Mouse (Mus musculus) left cerebral cortex, adult 8-10 months (tissue): ENCODE results near the gene Npw. TPM values are rescaled to one million over a fixed set of nuclear protein-coding genes. Genes with fewer than 3 reads are reported as not detected.
A peak's percentile ranks its signal among the peaks of the same experiment; 100 is the strongest.

Source experiments
- DNase-seq, 2 experiments: peaks; one replicate each; pipeline ENCODE4 v3.0.0; 2022; ENCODE audit warnings: low spot score in 2 of 2
- total RNA-seq, 4 experiments: library from RNA; stranded (reverse); gene quantifications; 2 replicates each; pipeline ENCODE4 v1.2.4; 2022

Gene Npw
- total RNA-seq, 4 experiments from 2014 or later: 0.63 TPM; not detected in 3

DNA sequence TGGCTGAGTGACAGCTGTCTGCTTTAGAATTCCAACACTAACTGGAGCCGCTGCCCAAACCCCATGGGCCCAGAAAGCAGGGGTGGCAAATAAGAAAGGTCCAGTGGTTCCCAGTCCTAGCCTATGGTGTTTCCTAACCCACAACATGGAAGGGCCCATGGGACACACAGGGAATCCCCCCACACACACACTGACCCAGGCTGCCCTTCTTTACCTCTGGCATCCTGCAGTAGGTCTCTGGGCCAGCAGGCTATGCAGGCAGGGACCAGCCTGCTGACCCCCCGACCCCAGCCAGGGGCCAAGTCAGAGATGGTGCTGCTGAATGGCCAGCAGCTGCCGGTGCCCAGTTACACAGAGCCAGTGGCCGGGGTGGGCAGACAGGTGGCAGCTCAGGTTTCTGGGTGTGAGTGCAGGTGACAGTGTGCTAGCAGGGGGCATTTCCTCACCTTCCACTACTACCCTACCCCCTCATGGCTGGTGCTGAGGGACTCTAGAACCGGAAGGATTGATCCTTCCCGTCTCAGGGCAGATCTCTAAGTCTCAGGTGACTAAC is 15.4 kb downstream of the Npw start:
- DNase-seq: no peak

DNA sequence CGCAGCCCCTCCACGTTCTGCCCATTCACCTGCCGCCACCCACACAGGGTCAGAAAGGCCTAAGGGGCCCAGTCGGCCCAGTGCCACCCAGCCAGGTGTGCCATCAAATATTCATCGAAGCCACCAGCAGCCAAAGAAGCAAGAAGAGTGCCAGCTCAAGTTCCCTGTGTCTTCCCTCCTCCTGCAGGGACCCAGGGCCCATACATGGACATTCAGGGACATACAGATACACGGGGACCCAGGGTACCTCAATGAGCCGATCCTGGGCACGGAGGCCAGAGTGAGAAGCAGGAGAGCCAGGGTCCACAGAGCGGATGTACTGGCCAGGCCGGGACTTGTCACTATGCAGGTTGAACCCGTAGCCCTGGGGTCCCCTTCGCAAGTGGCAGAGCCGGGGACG is 16.3 kb downstream of the Npw start:
- no peak for DNase-seq

- DNase-seq: no peak
These were observed 17.7 kb downstream of the Npw start for GRCm38 (mm10) chr17:24640581-24640980.

DNA sequence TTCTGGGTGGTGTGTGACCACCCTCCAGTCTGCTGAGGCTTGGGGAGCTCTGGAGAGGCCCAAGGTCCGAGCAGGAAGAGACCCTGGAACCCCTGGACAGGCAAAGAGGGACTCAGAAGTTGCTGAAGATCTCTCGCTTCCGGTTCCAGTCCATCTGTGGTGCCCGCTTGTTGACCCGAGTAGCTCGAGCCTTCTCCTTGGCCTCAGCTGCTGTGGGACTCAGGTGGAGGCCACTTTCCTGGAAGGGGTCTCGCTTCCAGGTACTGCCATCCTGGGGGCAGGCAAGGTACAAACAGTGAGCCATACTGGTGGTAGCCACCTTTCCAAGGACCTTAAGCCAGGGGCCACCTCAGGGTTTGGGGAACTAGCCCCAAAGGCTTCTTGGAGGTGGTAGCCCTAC is 18.1 kb downstream of the Npw start:
- no peak for DNase-seq

DNA sequence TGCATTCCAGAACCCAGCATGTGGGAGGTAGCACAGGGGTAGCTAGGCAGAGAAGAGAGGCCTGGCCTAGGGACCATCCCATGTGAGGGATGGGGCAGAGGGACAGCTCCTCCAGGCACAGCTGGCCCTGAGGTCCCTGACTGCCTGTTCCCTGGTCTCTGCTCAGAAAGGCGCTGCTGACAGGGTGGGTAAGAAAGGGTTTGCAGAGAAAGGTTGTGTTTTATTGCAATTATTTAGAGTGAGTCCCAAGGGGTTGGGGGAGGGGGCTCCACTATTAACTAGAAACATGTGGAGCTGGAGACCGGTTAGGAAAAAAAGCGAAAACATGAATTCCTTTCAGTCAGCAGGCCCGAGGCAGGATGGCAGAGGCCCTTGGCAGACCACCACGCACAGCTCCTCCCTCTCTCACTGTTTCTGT is 18.7 kb downstream of the Npw start:
- no peak for DNase-seq

DNA sequence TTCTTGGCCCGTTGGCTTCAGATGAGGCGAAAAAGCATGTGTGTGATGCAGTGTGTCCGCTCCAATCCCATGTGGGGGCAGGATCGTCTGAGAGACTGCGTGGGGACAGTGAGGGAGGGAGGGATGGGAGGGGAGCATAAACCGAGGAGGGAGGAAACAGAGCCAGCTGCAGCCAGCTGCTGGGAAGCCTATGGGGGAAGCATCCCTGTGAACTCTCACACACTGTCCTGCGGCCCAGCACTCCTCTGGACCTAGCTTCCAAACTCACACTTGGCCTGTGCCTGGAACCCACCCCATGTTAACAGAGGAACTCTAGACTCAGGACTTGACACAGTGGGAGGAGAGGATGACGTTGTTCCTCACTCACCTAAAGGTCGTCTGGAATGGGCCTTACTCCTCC is 19.4 kb downstream of the Npw start:
- no peak for DNase-seq

GRCm38 (mm10) chr17:24638214-24638613 is 20.0 kb downstream of the Npw start:
- DNase-seq: no peak

- no peak for DNase-seq
These were observed 21.3 kb downstream of the Npw start for GRCm38 (mm10) chr17:24636781-24637481.

- no peak for DNase-seq
These were observed 22.6 kb downstream of the Npw start for GRCm38 (mm10) chr17:24635694-24636093.

DNA sequence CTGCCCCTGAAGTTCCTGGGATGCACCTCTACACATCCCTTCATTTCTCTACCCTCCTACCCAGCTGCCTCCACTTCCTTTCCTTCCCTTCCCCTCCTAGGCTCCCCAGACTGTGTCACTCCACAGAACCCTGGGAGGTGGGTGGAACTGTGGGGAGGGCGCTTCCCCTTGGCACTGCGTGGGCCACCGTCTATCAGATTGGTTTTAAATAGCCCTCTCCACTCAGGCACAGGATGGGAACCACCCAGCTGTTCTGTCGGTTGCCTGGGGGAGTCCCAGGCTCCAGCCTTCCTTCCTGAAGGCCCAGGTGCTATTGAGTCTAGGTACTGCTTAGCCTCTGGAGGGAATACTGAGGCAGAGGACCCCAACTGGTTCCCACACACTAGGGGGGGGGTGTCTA is 23.2 kb downstream of the Npw start:
- peak in 1 of 2 experiments; percentile 66 for DNase-seq

DNA sequence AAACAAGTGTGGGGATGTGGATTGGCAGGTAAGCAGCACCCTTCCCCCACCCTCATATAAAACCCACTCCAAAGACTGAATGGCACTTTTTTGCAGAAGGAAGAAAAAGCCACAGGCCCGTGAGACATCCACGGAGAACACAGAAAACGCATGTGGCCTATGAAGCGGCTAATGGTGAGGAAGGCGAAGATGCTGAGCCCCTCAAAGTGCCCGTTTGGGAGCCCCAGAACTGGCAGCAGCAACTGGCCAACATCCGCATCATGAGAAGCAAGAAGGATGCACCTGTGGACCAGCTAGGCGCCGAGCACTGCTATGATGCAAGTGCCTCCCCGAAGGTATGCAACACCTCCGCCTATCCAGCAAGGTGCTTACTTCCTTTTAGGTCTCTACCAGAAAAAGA is 24.4 kb downstream of the Npw start:
- DNase-seq: no peak

DNA sequence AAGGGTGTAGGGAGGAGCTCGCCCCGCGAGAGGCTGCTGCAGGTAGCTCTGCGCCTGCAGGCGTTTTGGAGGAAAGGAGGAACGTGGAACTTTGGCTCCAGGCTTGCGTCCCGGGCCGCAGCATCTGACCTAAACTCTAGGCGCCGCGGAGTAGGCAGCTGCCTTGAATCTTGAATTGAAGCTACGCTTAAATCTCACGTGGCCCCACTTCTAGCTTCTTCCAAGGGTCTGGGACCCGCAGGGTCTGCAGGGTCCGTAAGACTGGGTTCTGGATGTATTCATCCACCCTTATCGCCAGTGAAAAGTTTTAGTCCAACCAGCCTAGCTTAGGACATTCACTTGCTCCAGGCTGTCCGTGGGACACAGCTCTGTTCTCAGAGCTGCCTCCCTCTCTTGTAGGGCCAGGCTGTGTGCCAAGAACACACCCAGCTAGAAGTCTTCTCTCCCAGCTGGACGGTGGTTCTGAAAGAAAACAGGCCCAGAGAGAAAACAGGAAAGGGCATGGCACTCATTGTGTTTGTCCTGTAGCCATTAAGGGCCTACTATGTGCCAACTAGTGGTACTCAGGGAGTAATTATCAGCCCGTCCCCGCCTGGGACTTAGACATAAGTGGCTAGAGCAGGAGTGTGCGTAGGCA is 25.3 kb downstream of the Npw start:
- DNase-seq: no peak

- peak; percentile 71 to 75 for DNase-seq
These were observed 26.0 kb downstream of the Npw start, which contains the start of the genes Tsc2 and Nthl1 for GRCm38 (mm10) chr17:24632167-24632812. Gene Tsc2, minus strand, starts transcription at chr17:24632630. Gene Nthl1, plus strand, starts transcription at chr17:24632680.

- DNase-seq: peak in 1 of 2 experiments; percentile 56
These were observed 28.2 kb downstream of the Npw start for GRCm38 (mm10) chr17:24630072-24630471.

DNA sequence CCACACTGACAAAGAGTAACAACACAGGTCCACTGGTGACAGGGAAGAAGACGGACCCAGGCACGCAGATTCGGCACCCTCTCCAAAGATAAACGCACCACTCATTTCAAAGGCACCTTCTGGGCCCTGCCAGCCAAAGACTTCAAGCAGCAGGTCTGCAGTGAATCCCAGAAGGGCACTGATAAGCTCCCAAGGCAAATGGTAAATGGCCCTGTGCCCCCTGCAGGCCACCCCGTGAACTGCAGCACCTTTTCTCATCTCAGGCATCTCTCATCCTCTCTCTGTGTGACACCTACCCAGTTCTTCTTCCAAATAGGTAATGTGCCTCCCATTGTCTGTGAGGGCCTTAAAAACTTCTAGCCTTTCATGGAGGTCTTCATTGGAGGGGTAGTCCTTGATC is 29.6 kb downstream of the Npw start:
- peak in 1 of 2 experiments; percentile 82 for DNase-seq

DNA sequence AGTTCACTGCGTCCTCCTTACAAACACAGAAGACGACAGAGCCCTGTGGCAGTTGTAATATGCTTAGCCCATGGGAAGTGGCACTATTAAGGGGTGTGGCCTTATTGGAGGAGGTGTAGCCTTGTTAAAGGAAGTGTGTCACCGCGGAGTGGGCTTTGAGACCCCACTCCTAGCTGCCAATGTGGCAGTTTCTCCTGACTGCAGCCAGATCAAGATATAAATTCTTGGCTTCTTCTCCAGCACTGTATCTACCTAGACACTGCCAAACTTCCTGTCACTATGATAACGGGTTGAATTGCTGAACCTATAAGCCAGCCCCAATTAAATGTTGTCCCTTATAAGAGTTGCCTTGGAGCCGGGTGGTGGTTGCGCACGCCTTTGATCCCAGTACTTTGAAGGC is 32.8 kb downstream of the Npw start:
- DNase-seq: no peak

DNA sequence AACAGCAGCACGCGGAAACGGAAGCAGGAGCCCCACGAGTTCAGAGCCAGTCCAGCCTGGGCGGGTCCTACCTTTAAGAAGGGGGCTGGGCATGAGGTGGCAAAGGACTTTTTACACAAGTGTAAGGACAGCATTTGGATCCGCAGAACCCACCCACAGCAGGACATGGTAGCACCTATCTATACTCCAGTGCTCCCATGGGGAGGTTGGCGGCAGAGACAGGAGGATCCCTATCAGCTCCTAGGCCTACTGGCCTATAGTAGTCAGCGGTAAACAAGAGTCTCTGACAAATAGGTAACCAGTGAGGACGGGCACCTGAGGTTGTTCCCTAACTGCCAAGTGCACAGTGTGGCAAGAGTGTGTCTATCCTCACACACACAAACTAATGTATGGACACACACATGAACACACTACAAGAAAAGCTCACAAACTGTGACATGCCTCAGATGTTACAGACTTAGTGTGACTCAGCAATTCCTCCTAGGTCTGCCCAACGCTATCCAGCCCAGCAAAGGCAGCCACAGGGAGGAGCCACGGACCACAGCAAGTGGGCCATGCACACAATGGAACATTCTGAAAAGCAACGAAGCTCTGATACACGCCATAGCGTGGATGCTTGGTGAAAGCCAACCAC is 40.6 kb downstream of the Npw start:
- no peak for DNase-seq

DNA sequence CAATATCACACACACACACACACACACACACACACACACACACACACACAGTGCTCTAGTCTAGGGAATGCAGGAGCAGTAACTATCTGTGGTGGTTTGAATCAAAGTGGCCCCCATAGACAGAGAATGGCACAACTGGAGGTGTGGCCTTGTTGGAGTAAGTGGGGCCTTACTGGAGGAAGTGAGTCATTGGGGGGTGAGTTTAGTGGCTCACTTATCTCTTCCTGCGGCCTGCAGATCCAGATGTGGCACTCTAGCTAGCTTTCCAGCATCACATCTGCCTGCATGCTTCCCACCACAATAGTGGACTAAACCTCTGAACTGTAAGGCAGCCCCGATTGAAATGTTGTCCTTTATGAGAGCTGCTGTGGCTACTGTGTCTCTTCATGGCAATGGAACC is 47.5 kb downstream of the Npw start:
- no peak for DNase-seq

- DNase-seq: no peak
These were observed 49.4 kb downstream of the Npw start for GRCm38 (mm10) chr17:24608874-24609273.

DNA sequence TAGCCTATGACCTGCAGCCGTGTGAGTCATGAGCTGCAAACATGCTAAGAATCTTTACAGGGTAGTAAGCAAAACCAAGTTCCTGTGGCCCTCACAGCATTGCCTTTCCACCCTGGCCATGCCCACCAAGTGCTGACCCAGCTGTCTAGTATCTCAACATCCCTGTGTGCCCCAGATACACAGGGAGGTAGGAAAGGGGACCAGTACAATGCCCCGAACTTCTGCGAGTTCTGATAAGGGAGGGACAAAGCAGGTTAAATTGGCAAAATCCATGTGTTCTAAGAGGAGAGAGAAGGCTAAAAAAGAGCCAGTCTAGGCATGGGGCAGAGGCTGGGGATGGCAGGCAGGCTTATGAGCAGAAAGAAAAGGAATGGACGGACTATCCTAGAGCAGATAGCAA is 49.9 kb downstream of the Npw start:
- no peak for DNase-seq
